Mouse (Mus musculus): ENCODE measurements around the gene Pigz. TPM values are rescaled to one million over a fixed set of nuclear protein-coding genes. Genes with fewer than 3 reads are reported as not detected.

Gene Pigz
- polyA plus RNA-seq, 1 experiment from 2014 or later, result 0.25 TPM

- no peaks in the 10 kb centered on the region for H3K36me3 ChIP-seq (ENCODE audit: control insufficient read depth, insufficient read depth, low read length)
- H3K9me3 ChIP-seq (ENCODE audit: control insufficient read depth, low read length), result no peaks in the 10 kb centered on the region
- H3K27ac ChIP-seq (replicated peaks; ENCODE audit: low read depth, low read length), result no peak overlapping the region
- no peak overlapping the region for H3K4me2 ChIP-seq (ENCODE audit: low read depth, severe bottlenecking)
- no peaks in the 10 kb centered on the region for H3K4me1 ChIP-seq (ENCODE audit: control insufficient read depth, insufficient read depth, low read length)
- ATAC-seq (ENCODE audit: insufficient number of reproducible peaks, low FRiP score, low TSS enrichment, low read depth) (no peak), DNase-seq (ENCODE audit: low spot score) (no peak)
- no peak overlapping the region for H3K9ac ChIP-seq (ENCODE audit: low read length)
- no peak overlapping the region for H3K4me3 ChIP-seq (ENCODE audit: low read depth, low read length)
- WGBS, result 81% methylated on average over 6 of the region's 6 CpGs
- no peaks in the 10 kb centered on the region for H3K27me3 ChIP-seq (ENCODE audit: control insufficient read depth, insufficient read depth, low read length)
Measured at GRCm38 (mm10) chr16:31924368-31924767, 9.3 kb upstream of the Pigz start.

- no peak overlapping the region for H3K9ac ChIP-seq (ENCODE audit: low read length)
- 91% methylated on average over 6 of the region's 6 CpGs for WGBS
Measured at GRCm38 (mm10) chr16:31926091-31926490, 7.6 kb upstream of the Pigz start.

GRCm38 (mm10) chr16:31926547-31927182, 7.0 kb upstream of the Pigz start:
- Histone ChIP-seq H3K27me3 (ENCODE audit: control insufficient read depth, insufficient read depth, low read length) (no peaks in the 10 kb centered on the region), H3K27ac (replicated peaks; ENCODE audit: low read depth, low read length) (no peak overlapping the region), H3K36me3 (ENCODE audit: control insufficient read depth, insufficient read depth, low read length) (no peaks in the 10 kb centered on the region), H3K4me3 (ENCODE audit: low read depth, low read length) (no peak overlapping the region), H3K9me3 (ENCODE audit: control insufficient read depth, low read length) (no peaks in the 10 kb centered on the region), H3K4me1 (ENCODE audit: control insufficient read depth, insufficient read depth, low read length) (no peaks in the 10 kb centered on the region), H3K9ac (ENCODE audit: low read length) (no peak overlapping the region), H3K4me2 (ENCODE audit: low read depth, severe bottlenecking) (no peak overlapping the region)
- DNase-seq (ENCODE audit: low spot score) (no peak), ATAC-seq (ENCODE audit: insufficient number of reproducible peaks, low FRiP score, low TSS enrichment, low read depth) (no peak)
- WGBS, result 82% methylated on average over 13 of the region's 13 CpGs

More at GRCm38 (mm10) chr16:31926091-31926490, 7.6 kb upstream of the Pigz start:
- DNase-seq (ENCODE audit: low spot score), result no peak
- ATAC-seq (ENCODE audit: insufficient number of reproducible peaks, low FRiP score, low TSS enrichment, low read depth), result no peak
- Histone ChIP-seq H3K36me3 (ENCODE audit: control insufficient read depth, insufficient read depth, low read length) (no peaks in the 10 kb centered on the region), H3K27ac (replicated peaks; ENCODE audit: low read depth, low read length) (no peak overlapping the region), H3K4me1 (ENCODE audit: control insufficient read depth, insufficient read depth, low read length) (no peaks in the 10 kb centered on the region), H3K27me3 (ENCODE audit: control insufficient read depth, insufficient read depth, low read length) (no peaks in the 10 kb centered on the region), H3K9me3 (ENCODE audit: control insufficient read depth, low read length) (no peaks in the 10 kb centered on the region), H3K4me3 (ENCODE audit: low read depth, low read length) (no peak overlapping the region), H3K4me2 (ENCODE audit: low read depth, severe bottlenecking) (no peak overlapping the region)

- Histone ChIP-seq H3K27me3 (ENCODE audit: control insufficient read depth, insufficient read depth, low read length) (no peaks in the 10 kb centered on the region), H3K9me3 (ENCODE audit: control insufficient read depth, low read length) (no peaks in the 10 kb centered on the region), H3K36me3 (ENCODE audit: control insufficient read depth, insufficient read depth, low read length) (no peaks in the 10 kb centered on the region), H3K9ac (ENCODE audit: low read length) (no peak overlapping the region), H3K4me3 (ENCODE audit: low read depth, low read length) (no peak overlapping the region), H3K4me1 (ENCODE audit: control insufficient read depth, insufficient read depth, low read length) (no peaks in the 10 kb centered on the region), H3K27ac (replicated peaks; ENCODE audit: low read depth, low read length) (no peak overlapping the region), H3K4me2 (ENCODE audit: low read depth, severe bottlenecking) (no peak overlapping the region)
- DNase-seq (ENCODE audit: low spot score) (no peak), ATAC-seq (ENCODE audit: insufficient number of reproducible peaks, low FRiP score, low TSS enrichment, low read depth) (no peak)
- 87% methylated on average over 5 of the region's 5 CpGs for WGBS
Measured at GRCm38 (mm10) chr16:31927412-31927811, 6.2 kb upstream of the Pigz start.

GRCm38 (mm10) chr16:31931330-31931729, 2.3 kb upstream of the Pigz start:
- Histone ChIP-seq H3K4me1 (ENCODE audit: control insufficient read depth, insufficient read depth, low read length) (0 out of 2 replicates have a peak, but pooled peaks cover 7% of the 10 kb centered on the region), H3K9ac (ENCODE audit: low read length) (no peak overlapping the region), H3K4me2 (ENCODE audit: low read depth, severe bottlenecking) (no peak overlapping the region), H3K27me3 (ENCODE audit: control insufficient read depth, insufficient read depth, low read length) (peaks cover 34% of the 10 kb centered on the region), H3K9me3 (ENCODE audit: control insufficient read depth, low read length) (no peaks in the 10 kb centered on the region), H3K36me3 (ENCODE audit: control insufficient read depth, insufficient read depth, low read length) (no peaks in the 10 kb centered on the region), H3K27ac (replicated peaks; ENCODE audit: low read depth, low read length) (no peak overlapping the region), H3K4me3 (ENCODE audit: low read depth, low read length) (no peak overlapping the region)
- ATAC-seq (ENCODE audit: insufficient number of reproducible peaks, low FRiP score, low TSS enrichment, low read depth), result no peak
- WGBS, result 60% methylated on average over 17 of the region's 17 CpGs
- DNase-seq (ENCODE audit: low spot score), result no peak

- H3K4me1 ChIP-seq (ENCODE audit: control insufficient read depth, insufficient read depth, low read length), result 0 out of 2 replicates have a peak, but pooled peaks cover 7% of the 10 kb centered on the region
- ATAC-seq (ENCODE audit: insufficient number of reproducible peaks, low FRiP score, low TSS enrichment, low read depth), result no peak
- peaks cover 37% of the 10 kb centered on the region for H3K27me3 ChIP-seq (ENCODE audit: control insufficient read depth, insufficient read depth, low read length)
Measured at GRCm38 (mm10) chr16:31932255-31932654, 1.4 kb upstream of the Pigz start.

GRCm38 (mm10) chr16:31932840-31933697, 582 bp upstream of the Pigz start:
- Histone ChIP-seq H3K4me1 (ENCODE audit: control insufficient read depth, insufficient read depth, low read length) (0 out of 2 replicates have a peak, but pooled peaks cover 7% of the 10 kb centered on the region), H3K36me3 (ENCODE audit: control insufficient read depth, insufficient read depth, low read length) (no peaks in the 10 kb centered on the region), H3K9ac (ENCODE audit: low read length) (peak overlapping the region; percentile 54), H3K9me3 (ENCODE audit: control insufficient read depth, low read length) (no peaks in the 10 kb centered on the region), H3K4me2 (ENCODE audit: low read depth, severe bottlenecking) (peak overlapping the region; percentile 78), H3K4me3 (ENCODE audit: low read depth, low read length) (peak overlapping the region; percentile 42), H3K27me3 (ENCODE audit: control insufficient read depth, insufficient read depth, low read length) (peaks cover 37% of the 10 kb centered on the region), H3K27ac (replicated peaks; ENCODE audit: low read depth, low read length) (no peak overlapping the region)
- DNase-seq (ENCODE audit: low spot score), result peak; percentile 90
- peak; percentile 85 for ATAC-seq (ENCODE audit: insufficient number of reproducible peaks, low FRiP score, low TSS enrichment, low read depth)
- WGBS, result 2% methylated on average over 50 of the region's 50 CpGs

More at GRCm38 (mm10) chr16:31932255-31932654, 1.4 kb upstream of the Pigz start:
- no peak overlapping the region for H3K27ac ChIP-seq (replicated peaks; ENCODE audit: low read depth, low read length)
- no peak overlapping the region for H3K9ac ChIP-seq (ENCODE audit: low read length)
- no peak overlapping the region for H3K4me3 ChIP-seq (ENCODE audit: low read depth, low read length)
- 73% methylated on average over 5 of the region's 5 CpGs for WGBS
- no peak for DNase-seq (ENCODE audit: low spot score)
- H3K36me3 ChIP-seq (ENCODE audit: control insufficient read depth, insufficient read depth, low read length), result no peaks in the 10 kb centered on the region
- H3K4me2 ChIP-seq (ENCODE audit: low read depth, severe bottlenecking), result no peak overlapping the region
- no peaks in the 10 kb centered on the region for H3K9me3 ChIP-seq (ENCODE audit: control insufficient read depth, low read length)

- ATAC-seq (ENCODE audit: insufficient number of reproducible peaks, low FRiP score, low TSS enrichment, low read depth) (no peak), DNase-seq (ENCODE audit: low spot score) (peak; percentile 34)
- peaks cover 37% of the 10 kb centered on the region for H3K27me3 ChIP-seq (ENCODE audit: control insufficient read depth, insufficient read depth, low read length)
- H3K9me3 ChIP-seq (ENCODE audit: control insufficient read depth, low read length), result no peaks in the 10 kb centered on the region
- H3K36me3 ChIP-seq (ENCODE audit: control insufficient read depth, insufficient read depth, low read length), result no peaks in the 10 kb centered on the region
- no peak overlapping the region for H3K9ac ChIP-seq (ENCODE audit: low read length)
- 21% methylated on average over 13 of the region's 13 CpGs for WGBS
- H3K27ac ChIP-seq (replicated peaks; ENCODE audit: low read depth, low read length), result no peak overlapping the region
- no peak overlapping the region for H3K4me3 ChIP-seq (ENCODE audit: low read depth, low read length)
- H3K4me2 ChIP-seq (ENCODE audit: low read depth, severe bottlenecking), result no peak overlapping the region; the same call in 1 of the 2 replicates
- H3K4me1 ChIP-seq (ENCODE audit: control insufficient read depth, insufficient read depth, low read length), result 0 out of 2 replicates have a peak, but pooled peaks cover 7% of the 10 kb centered on the region
Measured at GRCm38 (mm10) chr16:31934550-31935010, 929 bp downstream of the Pigz start.

All from limb, embryonic 11.5 days (tissue).